Mouse (Mus musculus) adrenal gland, postnatal 0 days (tissue): ENCODE measurements around the gene Gm19935. TPM values are rescaled to one million over a fixed set of nuclear protein-coding genes. Genes with fewer than 3 reads are reported as not detected.

Source experiments
- microRNA-seq: library from miRNA; unstranded; fragments of <30 nt; microRNA quantifications from one replicate; pipeline ENCODE4, GENCODE M21; 2016; ENCODE audit warnings: borderline replicate concordance; ENCODE audit not compliant: insufficient number of aligned reads
- polyA plus RNA-seq: library from polyadenylated mRNA; unstranded; fragments of >200 nt; fragmentation: Nextera tagmentation; extraction: Ambion mirVana; gene quantifications from 2 replicates; pipeline ENCODE4 v1.2.1, GENCODE M21; 2015

The Gm19935 gene
- 0.43 TPM in 1 of 2 replicates, not detected in the other for polyA plus RNA-seq

DNA sequence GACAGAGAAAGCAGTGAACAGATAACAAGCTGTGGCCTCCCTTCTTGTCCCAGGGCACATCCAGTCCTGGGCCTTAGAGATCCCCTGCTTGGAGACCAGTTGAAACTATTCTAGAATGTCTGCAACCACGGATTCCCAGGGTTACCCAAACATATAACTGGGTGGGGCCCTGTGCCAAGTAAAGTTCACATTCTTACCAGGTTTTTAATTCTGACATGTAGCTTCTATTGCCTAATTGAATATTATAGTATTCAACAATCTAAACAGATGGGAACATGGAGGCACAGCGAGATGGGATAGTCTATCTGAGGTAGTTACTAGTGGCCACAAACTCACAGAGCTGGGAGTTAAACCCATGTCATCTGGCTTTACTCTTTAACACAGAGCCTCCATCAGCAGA lies at the start of gene Gm19935:
TSS of gene Gm19935 (minus strand) at position 101 of the 400 bp plus-strand sequence.

DNA sequence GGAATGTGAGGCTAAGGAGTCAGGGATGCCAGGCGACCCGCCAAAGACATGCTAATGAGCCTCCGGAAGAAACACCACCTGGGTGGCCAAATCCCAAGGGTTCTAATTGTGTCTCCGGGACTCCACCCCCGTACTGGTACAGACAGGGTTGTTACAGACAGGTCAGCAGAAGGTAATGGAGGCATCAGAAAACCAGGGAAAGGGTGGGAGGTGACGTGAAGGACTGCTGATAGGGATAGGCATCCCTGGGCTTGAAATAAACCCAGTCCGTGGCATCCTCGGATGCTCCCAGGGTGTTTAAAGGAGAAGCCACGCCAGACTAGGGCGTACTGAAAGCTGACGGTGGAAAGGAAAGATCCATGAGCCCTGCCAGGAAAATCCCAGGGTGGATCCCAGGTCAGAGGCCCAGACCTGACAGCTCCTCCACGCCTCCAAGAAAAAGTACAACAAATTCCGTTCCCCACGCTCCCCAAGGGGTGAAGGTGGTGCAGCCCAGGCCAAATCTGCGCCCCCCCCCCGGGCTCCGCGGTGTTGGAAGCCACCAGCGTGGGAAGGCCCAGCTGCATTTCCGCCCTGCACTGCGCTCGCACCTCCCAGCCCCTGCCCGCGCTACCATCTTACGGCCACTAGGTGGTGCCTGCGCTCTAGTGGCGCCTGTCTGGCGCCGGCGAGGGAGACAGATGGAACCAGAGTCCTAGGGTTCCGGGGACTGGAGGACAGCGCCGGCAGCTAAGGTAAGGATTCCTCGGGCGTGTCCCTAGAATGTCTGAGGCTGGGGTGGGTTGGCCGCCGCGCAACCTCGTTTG lies 11.2 kb upstream of the Gm19935 start, which contains the start of gene Chd9:
TSS of gene Chd9 (plus strand) at position 172 of the 806 bp plus-strand sequence.

Small RNA genes lying within 50 kb of the gene (microRNA-seq; reads per million reads assigned to microRNA genes)
- not detected for gene Gm44382

Other genes with a start within 250 kb of the Gm19935 start
- 67.5 and 72.2 TPM in 2 replicates for gene Chd9, start 11.0 kb upstream of the Gm19935 start, polyA plus RNA-seq